Mouse (Mus musculus) hindlimb bud, embryonic 11.5 days (tissue): ENCODE results near the gene Cnga3.

Experiments used
- DNase-seq: peaks from one replicate; pipeline ENCODE4 v3.0.0-alpha.2; 2012; ENCODE audit warnings: low read depth, low spot score; ENCODE audit errors: extremely low spot score

Cnga3 gene

DNA sequence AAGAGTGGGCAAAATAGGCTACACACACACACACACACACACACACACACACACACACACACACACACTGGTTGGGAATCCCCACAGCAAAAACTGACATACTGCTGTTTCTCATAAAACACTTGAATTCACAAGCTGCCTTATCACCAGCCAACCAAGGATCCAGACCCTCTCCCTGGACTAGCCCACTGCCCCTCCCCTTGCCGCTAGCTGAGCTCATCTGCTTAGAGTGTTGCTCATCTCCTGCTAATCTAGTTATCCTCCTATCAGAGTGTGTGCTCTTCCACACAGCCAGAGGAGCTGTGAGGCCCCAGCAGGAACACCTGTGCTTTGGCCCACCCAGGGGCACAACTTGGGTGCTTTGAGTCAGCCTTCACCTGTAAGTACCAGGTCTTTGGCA, at the start of gene Cnga3:
TSS of gene Cnga3 (plus strand) at position 291 of the 400 bp plus-strand sequence.
- no peak for DNase-seq

DNA sequence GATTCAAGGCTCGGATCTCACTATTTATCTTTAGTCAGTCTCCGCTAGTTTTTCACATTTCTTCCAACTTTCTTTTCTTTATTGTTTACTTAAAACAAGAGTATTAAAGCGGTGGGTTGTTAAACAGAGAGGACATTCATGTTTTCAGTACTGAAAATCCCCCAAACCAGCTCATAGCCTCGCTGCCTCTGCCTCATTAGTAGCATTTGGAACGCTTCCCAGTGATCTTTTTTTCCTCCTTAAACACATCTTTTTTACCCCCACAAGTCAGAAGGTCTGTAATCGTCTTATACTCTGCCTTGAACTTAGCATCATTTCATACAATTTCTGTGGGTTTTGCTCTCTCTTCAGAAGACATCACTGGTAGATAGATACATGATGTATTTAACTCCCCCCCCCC, 48.2 kb upstream of the Cnga3 start:
- no peak for DNase-seq

DNA sequence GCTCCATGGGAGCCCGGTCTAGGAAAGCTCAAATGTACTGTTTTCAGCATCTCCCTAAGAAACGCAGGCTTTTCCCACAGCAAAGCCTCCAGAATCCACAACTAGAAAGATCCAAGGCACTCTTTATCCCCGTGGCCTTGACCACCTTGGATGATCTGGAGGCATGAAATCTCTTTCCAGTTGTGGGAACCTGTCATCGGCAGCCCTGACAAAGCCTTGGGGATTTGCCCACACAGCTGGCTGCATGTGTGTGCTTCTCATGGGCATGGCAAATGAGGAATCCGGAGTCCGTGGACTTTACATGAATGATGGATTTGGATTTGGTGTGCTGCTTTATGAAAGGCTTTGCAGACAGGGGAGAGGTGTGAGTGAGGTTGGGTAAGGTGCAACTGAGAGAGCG, 46.3 kb upstream of the Cnga3 start:
- DNase-seq, result no peak

DNA sequence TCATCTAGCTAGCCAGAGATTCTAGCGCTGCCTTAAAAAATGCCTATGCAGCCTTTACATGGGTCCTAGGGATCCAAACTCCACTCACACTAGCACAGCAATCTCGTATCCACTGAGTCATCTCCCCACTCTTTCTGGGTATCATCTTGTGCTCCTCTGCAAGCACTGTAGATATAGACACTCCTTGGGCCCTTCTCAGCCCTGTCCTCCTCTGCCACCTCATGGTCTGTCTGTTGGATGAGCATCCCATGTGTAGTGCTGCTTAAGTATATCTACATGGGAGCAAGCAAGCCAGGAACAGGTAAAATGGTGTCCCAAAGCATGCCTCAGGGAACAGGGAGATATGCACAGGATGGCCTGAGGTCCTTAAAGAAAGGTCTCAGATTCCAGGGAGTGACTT, 36.4 kb upstream of the Cnga3 start:
- DNase-seq, result no peak

DNA sequence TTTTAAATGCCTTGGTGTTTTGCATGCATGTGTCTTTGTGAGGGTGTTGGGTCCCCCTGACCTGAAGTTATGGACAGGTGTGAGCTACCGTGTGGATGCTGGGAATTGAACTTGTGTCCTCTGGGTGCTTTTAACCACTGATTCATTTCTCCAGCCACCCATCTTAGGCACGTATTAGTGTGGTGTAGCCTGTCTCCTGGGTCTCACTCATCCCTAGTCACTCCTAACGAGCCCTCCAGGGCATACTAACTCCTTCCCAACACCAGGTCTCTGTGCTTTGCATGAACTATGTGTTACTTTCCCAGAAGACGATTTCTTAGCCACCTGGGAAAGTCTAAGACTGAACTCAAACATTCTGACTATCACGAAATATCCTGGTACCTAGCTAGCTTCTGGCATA, 34.4 kb upstream of the Cnga3 start:
- DNase-seq, result no peak

DNA sequence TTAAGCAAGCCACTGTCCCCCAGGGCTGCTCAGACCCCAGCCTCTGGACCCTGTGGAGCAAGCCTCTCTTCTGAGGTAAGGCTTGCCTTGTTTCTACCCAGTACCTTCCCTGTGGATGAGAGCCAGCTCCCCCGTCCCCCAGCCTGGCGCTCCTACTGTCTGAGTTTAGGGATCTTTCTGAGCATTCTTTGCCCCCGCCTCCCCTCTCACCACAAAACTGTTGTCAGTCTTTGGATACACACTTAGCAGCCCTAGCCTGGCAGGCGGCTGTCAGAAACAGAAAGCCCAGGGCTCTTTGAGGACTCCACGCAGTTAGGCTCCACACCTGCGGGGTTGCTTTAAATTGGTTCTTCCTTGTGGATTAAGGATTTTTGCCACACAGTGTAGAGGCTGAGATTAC, 27.2 kb upstream of the Cnga3 start:
- no peak for DNase-seq

DNA sequence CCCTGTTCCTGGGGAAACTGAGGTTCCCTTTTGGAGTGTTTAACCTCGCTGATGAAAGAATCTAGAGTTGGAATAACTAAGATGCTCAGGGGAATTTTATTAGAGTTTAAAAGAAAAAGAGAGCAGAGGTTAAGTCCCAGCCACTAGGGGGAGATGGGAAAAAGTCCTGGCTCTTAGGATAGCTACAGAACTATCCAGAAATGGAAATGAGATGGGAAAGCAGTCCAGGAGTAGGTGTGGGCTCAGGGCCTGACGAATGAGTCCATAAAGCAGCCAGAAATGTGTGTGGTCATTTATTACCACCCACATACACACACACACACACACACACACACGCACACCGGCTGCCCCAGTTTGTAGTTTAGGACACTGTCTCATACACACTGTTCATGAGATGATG, 19.6 kb upstream of the Cnga3 start:
- DNase-seq, result no peak

DNA sequence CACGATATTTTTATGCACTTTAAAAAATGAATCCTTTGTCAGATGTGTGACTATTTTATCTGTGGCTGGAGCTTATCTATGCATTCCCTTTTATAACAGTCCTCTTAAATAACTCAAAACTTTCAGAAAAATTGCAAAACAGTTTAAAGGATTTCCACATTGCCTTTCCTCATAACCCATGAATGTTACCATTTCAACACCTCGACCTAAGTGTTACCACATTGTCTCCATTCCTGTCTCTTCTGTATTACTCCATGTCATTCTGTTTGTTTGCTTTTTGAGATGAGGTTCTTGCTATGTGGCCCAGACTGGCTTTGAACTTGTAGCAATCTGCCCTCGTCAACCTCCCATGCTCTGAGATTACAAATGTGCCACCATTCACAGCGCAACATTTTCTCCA, 12.8 kb upstream of the Cnga3 start:
- no peak for DNase-seq

DNA sequence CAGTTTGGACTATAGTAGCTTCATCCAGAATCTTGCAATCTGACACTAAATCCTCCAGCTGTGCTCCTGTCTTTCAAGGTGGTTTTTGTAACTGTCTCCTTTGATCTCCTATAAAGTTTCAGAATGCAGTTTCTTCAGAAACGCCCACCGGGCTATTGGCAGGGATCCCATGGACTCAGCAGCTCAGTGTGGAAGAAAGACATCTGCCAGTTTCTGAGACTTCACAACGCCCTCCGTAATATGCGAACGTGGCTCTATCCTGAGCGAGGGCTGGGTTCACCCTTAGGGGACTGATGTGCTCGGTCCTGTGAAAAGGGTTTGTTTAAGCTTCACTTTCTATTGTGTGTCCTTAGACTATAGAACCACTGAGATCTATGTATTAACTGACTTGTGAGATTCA, 6.5 kb upstream of the Cnga3 start:
- DNase-seq, result no peak

DNA sequence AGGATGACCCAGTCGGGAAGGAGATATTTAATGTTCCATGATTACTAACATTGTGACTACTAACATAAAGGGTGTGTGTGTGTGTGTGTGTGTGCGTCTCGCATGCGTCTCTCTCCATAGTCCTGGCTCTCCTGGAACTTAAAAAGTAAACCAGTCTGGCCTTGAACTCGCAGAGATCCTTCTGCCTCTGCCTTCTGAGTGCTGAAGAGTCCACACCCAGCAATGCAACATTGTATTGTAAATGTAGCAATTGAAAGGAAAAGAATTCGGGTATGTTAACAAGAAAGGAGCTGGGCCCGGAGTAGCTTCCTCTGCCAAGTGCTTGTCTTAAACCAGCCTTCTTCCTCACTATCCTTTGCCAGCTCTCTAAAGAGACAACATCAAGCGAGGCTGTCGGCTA, 1.9 kb upstream of the Cnga3 start:
- DNase-seq, result no peak

DNA sequence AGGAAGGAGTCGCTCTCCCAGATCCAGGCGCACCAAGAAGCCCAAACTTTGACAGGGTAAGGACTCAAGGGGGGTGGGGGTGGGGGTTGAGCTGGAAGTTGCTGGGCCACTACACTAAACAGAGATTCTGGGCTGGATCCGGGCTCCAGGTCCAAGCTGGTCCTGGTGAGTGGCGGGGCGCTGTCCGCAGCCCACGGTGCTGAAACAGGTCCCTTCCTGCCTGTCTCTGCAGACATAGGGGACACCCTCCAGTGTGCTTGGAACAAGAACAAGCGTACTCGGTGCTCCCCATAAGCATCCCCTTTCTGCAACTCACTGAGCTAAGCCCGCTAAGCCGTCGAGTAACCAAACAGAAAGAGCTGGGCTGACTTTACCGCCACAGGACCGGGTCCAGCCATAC, 4.2 kb downstream of the Cnga3 start:
- no peak for DNase-seq

DNA sequence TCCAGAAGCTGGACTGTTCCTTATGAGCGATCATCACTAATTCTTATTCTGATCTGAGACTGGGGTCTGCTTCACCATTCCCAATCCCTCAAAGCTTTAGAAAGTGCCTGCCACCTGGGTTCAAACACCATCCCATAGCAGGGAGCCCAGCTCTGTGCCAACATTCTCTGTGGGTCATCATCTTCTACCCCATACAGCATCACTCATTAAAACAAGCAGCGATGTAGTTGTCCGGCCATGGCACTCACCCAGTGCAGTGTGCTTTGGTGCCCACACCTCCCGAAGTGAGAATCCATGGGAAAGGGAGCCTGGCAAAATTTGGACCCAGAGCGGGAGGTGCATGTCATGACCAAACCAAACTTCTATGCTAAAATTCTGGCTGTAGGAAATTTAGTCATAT, 5.4 kb downstream of the Cnga3 start:
- no peak for DNase-seq

DNA sequence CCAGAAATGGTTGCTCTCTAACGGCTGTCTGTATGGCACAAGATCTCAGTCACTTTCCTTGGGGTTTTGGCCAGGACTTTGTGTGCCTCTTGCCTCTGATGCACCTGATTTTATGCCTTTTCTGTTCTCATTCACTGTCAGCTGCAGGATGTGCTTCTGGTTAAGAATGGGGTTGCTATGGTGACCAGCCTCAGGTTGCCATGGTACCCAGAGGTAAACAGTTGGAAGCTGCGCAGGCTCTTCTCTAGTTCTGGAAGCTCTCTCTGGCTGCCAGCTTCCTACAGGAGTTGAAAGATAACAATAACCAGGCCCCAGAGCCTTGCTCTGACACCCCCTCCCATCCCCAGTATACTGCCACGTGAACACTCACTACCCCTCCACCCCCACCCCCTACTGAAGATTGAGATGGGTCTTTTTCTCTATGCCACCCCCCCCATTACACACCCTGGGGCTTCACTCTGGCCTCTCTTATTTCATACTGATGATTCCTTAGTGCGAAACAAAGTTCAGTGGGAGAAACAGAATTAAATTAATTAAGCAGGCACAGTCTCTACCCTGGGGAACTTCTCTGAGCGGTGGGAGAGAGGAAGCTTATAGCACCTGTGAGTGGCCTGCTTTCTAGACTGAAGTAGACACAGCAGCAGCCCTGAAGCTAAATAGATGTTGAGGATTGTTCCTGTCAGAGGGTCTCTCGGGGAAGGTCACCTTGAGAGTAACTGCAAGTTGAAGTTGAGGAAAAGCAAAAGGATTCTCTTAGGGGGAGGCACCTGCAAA, 6.1 kb downstream of the Cnga3 start:
- peak; percentile 33 for DNase-seq

DNA sequence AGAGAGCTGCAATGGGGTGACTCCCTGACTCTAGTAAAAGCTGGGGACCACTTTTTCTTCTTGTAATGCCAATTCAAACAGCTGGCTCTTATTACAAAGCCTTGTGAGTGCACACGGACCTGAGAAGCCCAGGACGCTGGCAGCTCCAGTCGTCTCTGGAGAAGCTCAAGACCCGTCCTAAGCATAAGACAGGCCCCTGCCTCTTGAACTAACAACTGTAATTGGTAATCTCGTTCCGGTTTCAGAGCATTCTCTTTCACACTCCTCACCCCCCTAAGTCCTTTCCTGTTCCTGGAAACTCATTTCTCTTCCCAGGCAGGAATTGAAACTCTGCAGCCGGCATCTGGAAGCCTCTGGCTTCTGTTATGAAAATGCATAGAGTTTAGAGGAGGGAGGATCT, 7.8 kb downstream of the Cnga3 start:
- DNase-seq, result no peak

DNA sequence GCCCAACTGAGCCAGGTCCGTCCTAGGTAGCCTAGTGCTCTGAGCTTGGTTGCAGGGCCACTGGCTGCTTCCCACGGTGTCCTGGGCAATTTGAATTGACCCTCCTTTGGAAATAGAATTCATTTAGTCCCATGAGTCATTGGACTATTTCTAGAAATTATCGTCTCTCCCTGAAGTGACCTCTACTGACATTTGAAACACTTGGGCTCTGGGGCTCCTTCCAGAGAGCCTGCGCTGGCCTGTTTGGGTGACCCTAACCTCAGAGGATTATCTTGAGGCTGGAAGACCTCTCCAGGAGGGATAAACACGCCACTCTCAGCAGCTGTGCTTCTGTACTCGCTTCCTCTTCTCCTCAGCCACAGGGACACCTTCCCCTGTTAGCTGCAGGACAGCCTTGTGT, 16.2 kb downstream of the Cnga3 start:
- DNase-seq, result no peak

DNA sequence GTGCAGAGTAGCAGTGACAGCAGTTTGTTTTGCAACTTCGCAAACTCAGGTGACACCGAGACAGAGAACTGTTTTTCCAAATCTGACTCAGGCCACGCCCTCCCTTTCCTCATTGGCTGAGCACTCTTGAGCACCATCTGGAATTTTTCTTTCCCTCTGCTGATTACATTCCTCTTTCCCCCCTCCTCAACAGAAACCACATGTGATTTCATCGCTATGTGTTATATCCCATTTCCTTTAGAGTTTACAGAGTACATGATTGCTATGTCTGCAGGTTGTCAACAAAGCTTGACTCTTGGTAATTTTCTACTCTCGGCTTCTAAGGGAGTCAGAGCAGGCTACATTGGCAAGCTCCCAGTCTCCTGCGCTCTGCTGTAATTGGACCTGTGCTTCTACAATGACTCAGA, 17.1 kb downstream of the Cnga3 start:
- DNase-seq, result peak; percentile 18

DNA sequence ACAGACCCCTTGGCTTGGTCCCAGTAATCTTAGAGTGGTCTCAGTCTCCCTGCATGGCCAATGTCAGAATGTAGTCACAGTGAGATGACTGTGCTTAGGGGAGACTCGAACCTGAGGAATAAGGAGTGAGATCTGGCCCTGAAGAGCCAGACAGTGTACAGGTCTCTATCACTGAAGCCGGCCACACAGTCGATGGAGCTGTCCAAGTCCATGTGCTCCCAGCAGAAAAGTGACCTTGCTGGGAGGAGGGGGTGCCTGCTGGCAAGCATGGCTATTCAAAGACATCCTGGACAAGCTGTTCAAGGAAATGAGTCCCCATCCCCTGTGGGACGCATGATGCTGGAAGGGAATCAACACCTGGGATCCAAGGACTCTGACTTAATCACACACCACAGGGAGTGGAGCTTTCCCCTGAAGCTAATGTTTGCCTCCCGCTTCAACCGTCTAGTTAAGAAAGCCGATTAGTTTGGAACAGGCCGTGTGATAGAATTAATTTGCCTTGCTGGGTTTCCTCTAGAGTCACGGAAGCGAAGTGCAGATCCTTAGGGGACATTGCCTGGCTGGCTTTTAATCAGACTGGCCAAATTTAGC, 24.9 kb downstream of the Cnga3 start:
- no peak for DNase-seq

DNA sequence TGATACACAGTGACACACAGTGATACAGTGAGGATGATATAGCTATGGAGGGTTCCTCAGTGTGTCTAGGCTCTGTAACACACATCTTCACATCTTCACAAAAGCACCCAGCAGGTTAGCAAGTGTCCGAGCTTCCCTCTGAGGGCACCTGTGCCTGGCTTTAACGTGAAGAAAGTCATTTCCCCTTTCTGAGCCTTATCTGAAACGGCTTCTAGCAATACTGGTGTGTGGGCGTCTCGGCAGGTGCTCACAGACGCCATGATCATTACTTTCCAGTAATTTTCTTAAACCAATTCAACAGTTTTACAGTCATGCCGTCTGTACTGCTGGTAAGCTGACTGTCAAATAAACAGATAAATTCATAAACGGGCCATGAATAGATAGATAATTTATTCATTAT, 28.0 kb downstream of the Cnga3 start:
- no peak for DNase-seq

DNA sequence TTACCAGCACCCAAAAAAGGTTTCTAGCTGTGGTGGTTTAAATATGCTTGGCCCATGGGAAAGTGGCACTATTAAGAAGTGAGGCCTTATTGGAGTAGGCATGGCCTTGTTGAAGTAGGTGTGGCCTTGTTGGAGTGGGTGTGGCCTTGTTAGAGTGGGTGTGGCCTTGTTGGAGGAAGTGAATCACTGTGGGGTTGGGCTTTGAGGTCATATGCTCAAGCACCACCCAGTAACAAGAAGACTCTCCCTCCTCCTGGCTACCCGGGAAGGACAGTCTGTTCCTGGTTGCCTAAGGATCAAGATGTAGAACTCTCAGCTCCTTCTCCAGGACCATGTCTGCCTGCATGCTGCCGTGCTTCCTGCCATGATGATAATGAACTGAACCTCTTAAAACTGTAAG, 32.2 kb downstream of the Cnga3 start:
- no peak for DNase-seq

DNA sequence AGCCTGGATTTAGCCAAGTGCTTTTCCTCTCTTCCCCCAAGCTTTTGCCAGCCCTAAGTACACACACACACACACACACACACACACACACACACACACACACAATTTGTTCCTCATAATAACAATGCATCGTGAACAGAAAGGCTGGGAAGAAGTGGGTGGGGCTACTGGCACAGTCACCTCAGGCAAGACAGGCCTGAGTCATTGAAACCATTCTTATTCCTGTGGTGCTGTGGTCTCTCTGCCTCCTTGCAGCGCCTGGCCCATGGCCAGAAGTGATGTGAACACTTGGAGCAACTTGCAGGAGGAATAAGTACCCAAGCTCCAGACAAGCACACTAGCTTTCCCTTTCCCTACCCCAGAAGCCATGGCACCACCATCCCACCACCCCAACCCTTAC, 34.2 kb downstream of the Cnga3 start:
- no peak for DNase-seq

DNA sequence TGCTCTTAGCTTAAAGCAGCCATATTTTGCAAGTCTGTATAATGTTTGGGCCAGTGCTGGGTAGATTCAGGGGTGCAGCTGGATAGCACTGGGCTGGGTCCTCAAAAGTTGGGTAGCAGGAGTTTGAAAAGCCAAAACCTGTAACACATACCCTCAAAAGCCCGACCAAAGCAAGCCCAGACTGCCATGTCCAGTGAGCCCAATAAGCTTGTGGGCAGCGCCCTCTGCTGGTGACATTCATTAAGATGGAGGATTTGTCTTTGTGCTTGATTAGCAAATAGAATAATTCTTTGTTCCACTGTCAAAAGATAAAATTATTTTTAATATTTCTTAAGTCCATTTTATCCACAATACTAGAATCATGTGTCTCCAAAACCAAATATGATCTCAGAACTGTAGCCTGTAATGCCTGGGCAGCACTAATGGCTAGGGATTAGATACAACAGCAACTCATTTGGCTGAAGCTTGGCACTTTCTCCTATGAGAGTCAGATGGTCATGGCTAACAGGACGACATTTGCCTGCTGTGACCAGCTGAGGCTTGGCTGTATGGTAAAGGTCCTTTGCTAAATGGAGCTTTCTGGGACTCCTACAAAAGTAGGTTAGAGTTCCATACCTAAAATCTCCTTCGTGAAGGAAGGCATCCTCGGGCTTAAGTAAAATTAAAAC, 36.5 kb downstream of the Cnga3 start:
- peak; percentile 33 for DNase-seq

DNA sequence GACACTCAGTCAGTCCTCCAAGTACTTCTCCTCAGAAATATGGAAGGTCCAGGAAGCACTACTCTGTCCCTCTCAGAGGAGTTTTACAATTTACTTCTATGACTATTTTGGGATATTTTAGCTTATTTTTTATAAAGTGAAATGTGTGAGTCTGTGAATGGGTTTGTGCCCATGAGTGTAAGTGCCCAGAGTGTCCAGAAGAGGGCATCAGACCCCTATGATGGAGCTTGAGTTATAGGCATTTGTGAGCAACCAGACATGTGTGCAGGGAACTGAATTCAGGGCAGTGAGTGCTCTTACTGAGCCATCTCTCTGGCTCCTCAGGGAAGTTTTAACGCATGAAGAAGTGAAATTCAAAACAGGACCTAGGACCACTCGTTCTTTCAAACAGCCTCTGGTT, 44.2 kb downstream of the Cnga3 start:
- no peak for DNase-seq
